Mouse (Mus musculus) embryonic fibroblast, embryonic 13.5 days (primary cell): ENCODE measurements at regions not wholly inside any gene's neighbourhood (a gene's known extent, or its start where the extent isn't known, plus 50 kb on each side); places are given as distances from the start of the nearest gene placed in this dataset.

Experiments
- CTCF ChIP-seq: IDR thresholded peaks from 2 replicates; pipeline ENCODE4 v1.5.1; 2011; ENCODE audit warnings: mild to moderate bottlenecking, control low read depth, low read length, moderate library complexity, borderline replicate concordance; ENCODE audit not compliant: insufficient read depth
- POLR2A ChIP-seq: IDR thresholded peaks from 2 replicates; pipeline ENCODE4 v1.6.1; 2011; ENCODE audit warnings: low read depth, mild to moderate bottlenecking, control low read depth, low read length, moderate library complexity

GRCm38 (mm10) chr1:77175214-77175613 lies 339.7 kb downstream of the Epha4 start:
- TF ChIP-seq POLR2A: no peak
- no peak for TF ChIP-seq CTCF
